Mouse (Mus musculus) heart, adult 2 months (tissue): ENCODE measurements around the gene Cacna2d4.

ENCODE experiments used
- CTCF ChIP-seq: fragments of 200-600 bp; IDR thresholded peaks from 2 replicates; pipeline ENCODE4 v1.8.1; 2022; ENCODE audit warnings: antibody characterized with exemption, mild to moderate bottlenecking, moderate library complexity
- EP300 ChIP-seq: fragments of 200-500 bp; IDR thresholded peaks from 2 replicates; pipeline ENCODE4 v1.6.1; 2011; ENCODE audit warnings: low read depth, low read length, control low read depth; ENCODE audit not compliant: insufficient read depth
- POLR2A ChIP-seq: fragments of 200-500 bp; IDR thresholded peaks from 2 replicates; pipeline ENCODE4 v1.6.1; 2011; ENCODE audit warnings: mild to moderate bottlenecking, low read depth, low read length, control low read depth; ENCODE audit not compliant: insufficient read depth

DNA sequence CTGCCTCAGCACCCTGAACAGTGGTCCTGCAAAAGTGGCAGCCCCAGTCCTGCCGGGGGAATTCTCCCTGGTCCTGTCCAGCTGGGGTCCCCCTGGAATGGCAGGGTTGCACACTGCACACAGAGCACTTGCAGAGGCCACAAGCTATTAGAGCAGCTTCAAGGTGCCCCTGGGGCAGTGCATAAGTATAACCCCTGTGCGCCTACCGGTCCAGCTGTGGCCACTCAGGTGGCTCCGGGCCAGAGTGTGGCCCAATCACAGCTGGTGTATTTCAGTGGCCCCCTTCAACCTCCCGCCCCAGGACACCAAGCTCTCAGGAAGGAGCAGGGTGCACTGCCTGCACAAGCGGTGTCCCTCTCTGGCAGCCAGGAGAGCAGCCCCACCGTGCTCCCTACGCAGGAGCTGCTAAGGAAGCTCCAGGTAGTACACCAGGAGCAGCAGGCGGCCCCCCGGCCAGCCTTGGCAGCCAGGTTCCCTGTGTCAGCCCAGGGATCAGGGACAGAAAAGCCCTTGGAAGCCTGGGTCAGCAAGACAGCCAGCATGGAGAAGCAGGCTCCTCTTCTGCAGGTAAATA is 21.2 kb upstream of the Cacna2d4 start:
- TF ChIP-seq CTCF (no peak), POLR2A (no peak), EP300 (no peak)
